8 mouse cellular contexts compared by ENCODE assay signal in genomic region chr12:69582216-69582612, GRCm38 (mm10). TPM values are rescaled to one million over a fixed set of nuclear protein-coding genes. Genes with fewer than 3 reads are reported as not detected.
DNase-seq lines count a peak whose midpoint lies in the region; ATAC-seq and TF ChIP-seq lines count a peak whose summit lies in the region.

No protein-coding gene starts in this region.

- no peak for TF ChIP-seq EP300 in liver, postnatal 0 days (IDR thresholded peaks at IDR 0.05; ENCODE audit: low read depth)

- peaks cover 19% of the 10 kb centered on the region for H3K4me1 ChIP-seq in heart, embryonic 11.5 days (ENCODE audit: control insufficient read depth, insufficient read depth, low read length)
- peaks cover 22% of the 10 kb centered on the region for H3K4me1 ChIP-seq in E14TG2a.4 (replicated peaks; ENCODE audit: low read depth, low read length)
- peaks cover 14% of the 10 kb centered on the region for H3K4me1 ChIP-seq in forebrain, embryonic 16.5 days (replicated peaks; ENCODE audit: control insufficient read depth, insufficient read depth, low read length)
- peaks cover 10% of the 10 kb centered on the region for H3K4me1 ChIP-seq in liver, postnatal 0 days (ENCODE audit: insufficient read depth)

- no peak for TF ChIP-seq CTCF in E14TG2a.4 (conservative IDR thresholded peaks at IDR 0.05; ENCODE audit: low read length)
- no peak for TF ChIP-seq CTCF in liver, postnatal 0 days (IDR thresholded peaks at IDR 0.05; ENCODE audit: low read depth)

- intact Hi-C loops in left cerebral cortex, postnatal 10 days (cut with DNase I), result loop anchor here (10.0 kb wide), 1 partner anchor 387 kb away; the partner anchor contains the start of genes Dnaaf2 and Gm49383

- H3K36me3 ChIP-seq in heart, embryonic 11.5 days (ENCODE audit: control insufficient read depth, insufficient read depth, low read length), result peaks cover 15% of the 10 kb centered on the region
- peaks cover 31% of the 10 kb centered on the region for H3K36me3 ChIP-seq in E14TG2a.4 (ENCODE audit: insufficient read depth, low read length)
- peaks cover 15% of the 10 kb centered on the region for H3K36me3 ChIP-seq in forebrain, embryonic 16.5 days (ENCODE audit: control insufficient read depth, insufficient read depth)
- H3K36me3 ChIP-seq in liver, postnatal 0 days (replicated peaks; ENCODE audit: insufficient read depth, low read length), result peaks cover 36% of the 10 kb centered on the region

- peak overlapping the region; percentile 90 for H3K4me3 ChIP-seq in heart, embryonic 11.5 days (ENCODE audit: low read depth, low read length)
- peak overlapping the region; percentile 86 for H3K4me3 ChIP-seq in E14TG2a.4 (replicated peaks; ENCODE audit: low read length)
- peak overlapping the region; percentile 94 for H3K4me3 ChIP-seq in forebrain, embryonic 16.5 days (replicated peaks; ENCODE audit: low read length)
- H3K4me3 ChIP-seq in liver, postnatal 0 days (ENCODE audit: low read depth, low read length), result peak overlapping the region; percentile 89

- ATAC-seq in heart, embryonic 11.5 days (replicated peaks; ENCODE audit: insufficient number of reproducible peaks, low FRiP score, low TSS enrichment), result no peak
- no peak for ATAC-seq in forebrain, embryonic 16.5 days
- ATAC-seq in liver, postnatal 0 days, result no peak

- peak overlapping the region; percentile 95 for H3K9ac ChIP-seq in heart, embryonic 11.5 days (ENCODE audit: low read depth, low read length)
- peak overlapping the region; percentile 94 for H3K9ac ChIP-seq in forebrain, embryonic 16.5 days (replicated peaks; ENCODE audit: low read depth, low read length)
- H3K9ac ChIP-seq in liver, postnatal 0 days (replicated peaks), result peak overlapping the region; percentile 81

- no peaks in the 10 kb centered on the region for H3K27me3 ChIP-seq in heart, embryonic 11.5 days (ENCODE audit: control insufficient read depth, insufficient read depth, low read length)
- H3K27me3 ChIP-seq in E14TG2a.4 (ENCODE audit: insufficient read depth, low read length), result peaks cover 8% of the 10 kb centered on the region
- H3K27me3 ChIP-seq in forebrain, embryonic 16.5 days (replicated peaks; ENCODE audit: control insufficient read depth, insufficient read depth, low read length), result no peaks in the 10 kb centered on the region
- no peaks in the 10 kb centered on the region for H3K27me3 ChIP-seq in liver, postnatal 0 days (ENCODE audit: insufficient read depth, low read length)

- H3K27ac ChIP-seq in heart, embryonic 11.5 days (ENCODE audit: low read depth, low read length), result peak overlapping the region; percentile 80
- H3K27ac ChIP-seq in forebrain, embryonic 16.5 days (ENCODE audit: low read length), result peak overlapping the region; percentile 74
- peak overlapping the region; percentile 53; the same call in 1 of the 2 replicates for H3K27ac ChIP-seq in liver, postnatal 0 days (ENCODE audit: low read depth)

- H3K4me2 ChIP-seq in heart, embryonic 11.5 days, result peak overlapping the region; percentile 69
- peak overlapping the region; percentile 73 for H3K4me2 ChIP-seq in forebrain, embryonic 16.5 days (ENCODE audit: low read length)
- peak overlapping the region; percentile 98 for H3K4me2 ChIP-seq in liver, postnatal 0 days (ENCODE audit: low read depth, low read length)

- 29% methylated on average over 9 of the region's 9 CpGs for WGBS in heart, embryonic 11.5 days (ENCODE audit: insufficient replicate concordance)
- 29% methylated on average over 9 of the region's 9 CpGs for WGBS in forebrain, embryonic 16.5 days
- WGBS in liver, postnatal 0 days (ENCODE audit: insufficient replicate concordance), result 17% methylated on average over 9 of the region's 9 CpGs

- H3K9me3 ChIP-seq in heart, embryonic 11.5 days (replicated peaks; ENCODE audit: control insufficient read depth, low read length), result no peaks in the 10 kb centered on the region
- no peaks in the 10 kb centered on the region for H3K9me3 ChIP-seq in E14TG2a.4 (ENCODE audit: low read length)
- no peaks in the 10 kb centered on the region for H3K9me3 ChIP-seq in forebrain, embryonic 16.5 days (ENCODE audit: control insufficient read depth, low read length)
- H3K9me3 ChIP-seq in liver, postnatal 0 days (ENCODE audit: low read length), result no peaks in the 10 kb centered on the region

- DNase-seq in heart, postnatal 4 days, result no peak
- no peak for DNase-seq in liver, postnatal 0 days
- DNase-seq in cerebellum, adult 18-20 months, result no peak
- DNase-seq in left cerebral cortex, postnatal 10 days (ENCODE audit: extremely low spot score in 1 of 2, low spot score in 2 of 2), result no peak
- no peak for DNase-seq in right cerebral cortex, postnatal 4 days

RNA-seq across cellular contexts. Expression of gene Vcpkmt, which starts 0.6 kb away (rescaled TPM):
- polyA plus RNA-seq in heart, embryonic 11.5 days (2014; fragmentation: Nextera tagmentation; extraction: Ambion mirVana), result 22.8 and 25.3 TPM in 2 replicates
- 1 to 10 TPM; 6.3 to 6.9 TPM for total RNA-seq in heart, postnatal 4 days (2021)
- 30.6 and 33.5 TPM in 2 replicates for polyA plus RNA-seq in forebrain, embryonic 16.5 days (2015; fragmentation: Nextera tagmentation; extraction: Ambion mirVana)
- 7.0 and 9.1 TPM in 2 replicates for polyA plus RNA-seq in liver, postnatal 0 days (2015; fragmentation: Nextera tagmentation; extraction: Ambion mirVana)
- total RNA-seq in left cerebral cortex, postnatal 10 days (2021), result 10 to 100 TPM; 21.2 to 21.6 TPM
